Mouse (Mus musculus) MEL (cell line): Measurements from ENCODE around the gene Adamts18.

ENCODE experiments used
- CTCF ChIP-seq, 3 experiments: IDR thresholded peaks in 2 of 3; conservative IDR thresholded peaks in 1 of 3; 2 replicates each; pipeline ENCODE4 v1.5.1; 2011 to 2012; ENCODE audit warnings: low read length in 3 of 3, low read depth in 2 of 3, mild to moderate bottlenecking in 2 of 3, improper control_type of control experiment in 1 of 3, inconsistent platforms in 1 of 3, mixed read lengths in 1 of 3, moderate library complexity in 1 of 3; ENCODE audit not compliant: control insufficient read depth in 1 of 3, insufficient read depth in 1 of 3, poor library complexity in 1 of 3, severe bottlenecking in 1 of 3
- EP300 ChIP-seq, 2 experiments: IDR thresholded peaks; 2 replicates each; pipeline ENCODE4 v1.6.1; 2011; ENCODE audit warnings: improper control_type of control experiment in 2 of 2, low read length in 2 of 2, low read depth in 1 of 2, mild to moderate bottlenecking in 1 of 2
- ETS1 ChIP-seq: IDR thresholded peaks from 2 replicates; pipeline ENCODE4 v1.6.1; 2012; ENCODE audit warnings: low read depth, mild to moderate bottlenecking, inconsistent platforms, low read length, improper control_type of control experiment, moderate library complexity
- GABPA ChIP-seq: IDR thresholded peaks from 2 replicates; pipeline ENCODE4 v1.6.1; 2012; ENCODE audit warnings: low read depth, mild to moderate bottlenecking, inconsistent platforms, low read length, improper control_type of control experiment, moderate library complexity
- GATA1 ChIP-seq: IDR thresholded peaks from 2 replicates; pipeline ENCODE4 v1.6.1; 2011; ENCODE audit warnings: low read depth, low read length, improper control_type of control experiment
- JUND ChIP-seq: IDR thresholded peaks from 2 replicates; pipeline ENCODE4 v1.6.1; 2011; ENCODE audit warnings: low read depth, mild to moderate bottlenecking, improper control_type of control experiment, low read length
- MAX ChIP-seq: IDR thresholded peaks from 2 replicates; pipeline ENCODE4 v1.6.1; 2011; ENCODE audit warnings: low read length, improper control_type of control experiment
- POLR2A ChIP-seq, 2 experiments: IDR thresholded peaks; 2 replicates each; pipeline ENCODE4 v1.6.1; 2011 to 2012; ENCODE audit warnings: low read length in 2 of 2, mild to moderate bottlenecking in 2 of 2, control low read depth in 1 of 2, improper control_type of control experiment in 1 of 2, low read depth in 1 of 2, moderate library complexity in 1 of 2; ENCODE audit not compliant: control insufficient read depth in 1 of 2, insufficient read depth in 1 of 2, poor library complexity in 1 of 2
- POLR2AphosphoS2 ChIP-seq: IDR thresholded peaks from 2 replicates; pipeline ENCODE4 v1.6.1; 2011; ENCODE audit warnings: low read length, improper control_type of control experiment
- UBTF ChIP-seq: IDR thresholded peaks from 2 replicates; pipeline ENCODE4 v1.6.1; 2012; ENCODE audit warnings: low read depth, mild to moderate bottlenecking, inconsistent platforms, low read length, improper control_type of control experiment, moderate library complexity, borderline replicate concordance; ENCODE audit not compliant: insufficient read depth
- USF1 ChIP-seq: IDR thresholded peaks from 2 replicates; pipeline ENCODE4 v1.6.1; 2014; ENCODE audit warnings: low read depth, mild to moderate bottlenecking, inconsistent platforms, low read length, improper control_type of control experiment, moderate library complexity
- USF2 ChIP-seq, 2 experiments: IDR thresholded peaks; 2 replicates each; pipeline ENCODE4 v1.6.1; 2011 to 2012; ENCODE audit warnings: improper control_type of control experiment in 2 of 2, low read length in 2 of 2, borderline replicate concordance in 1 of 2, inconsistent platforms in 1 of 2, low read depth in 1 of 2, mild to moderate bottlenecking in 1 of 2; ENCODE audit not compliant: insufficient read depth in 1 of 2

DNA sequence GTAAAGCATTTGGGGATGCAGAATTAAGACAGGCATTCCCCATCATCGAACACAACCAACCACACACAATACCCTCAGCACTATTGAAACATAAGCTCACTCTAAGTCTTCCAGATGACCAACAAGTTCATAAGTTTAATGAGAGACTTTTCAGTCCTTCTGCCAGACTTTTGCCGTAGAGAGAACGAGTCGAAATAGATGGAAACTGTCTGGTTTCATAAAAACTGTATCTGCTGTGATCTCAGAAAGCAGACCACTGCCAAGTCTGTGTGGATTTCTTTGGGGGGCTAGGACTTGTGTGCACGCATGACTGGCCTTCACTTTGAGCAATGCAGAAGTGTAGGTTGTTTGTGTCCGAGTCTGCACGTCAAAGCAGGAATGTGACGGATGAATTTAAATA, 123.2 kb downstream of the Adamts18 start:
- TF ChIP-seq POLR2A (IDR thresholded peaks at IDR 0.05; ENCODE audit: control insufficient read depth in 1 of 2, insufficient read depth in 1 of 2, low read depth in 1 of 2, low read length in 2 of 2, poor library complexity in 1 of 2) = no peak
- no peak for TF ChIP-seq GABPA
- no peak for TF ChIP-seq CTCF (IDR thresholded peaks at IDR 0.05 in 2 of 3, conservative IDR thresholded peaks at IDR 0.05 in 1 of 3; ENCODE audit: control insufficient read depth in 1 of 3, insufficient read depth in 1 of 3, low read depth in 2 of 3, low read length in 3 of 3, poor library complexity in 1 of 3, severe bottlenecking in 1 of 3)
- no peak for TF ChIP-seq MAX
- no peak for TF ChIP-seq ETS1
- TF ChIP-seq USF1 = no peak
- no peak for TF ChIP-seq JUND
- TF ChIP-seq POLR2AphosphoS2 = no peak
- no peak for TF ChIP-seq GATA1
- no peak for TF ChIP-seq UBTF
- no peak for TF ChIP-seq USF2 (IDR thresholded peaks at IDR 0.05; ENCODE audit: borderline replicate concordance in 1 of 2, insufficient read depth in 1 of 2, low read depth in 1 of 2, low read length in 2 of 2)
- no peak for TF ChIP-seq EP300 (IDR thresholded peaks at IDR 0.05; ENCODE audit: low read depth in 1 of 2, low read length in 2 of 2)
